Comparison of ENCODE assay signal across 8 mouse cellular contexts in genomic region chr10:82695956-82696355, GRCm38 (mm10). TPM values are rescaled to one million over a fixed set of nuclear protein-coding genes. Genes with fewer than 3 reads are reported as not detected.
DNase-seq lines count a peak whose midpoint lies in the region; ATAC-seq lines count a peak whose summit lies in the region.

TSS of gene Hcfc2 (plus strand) at chr10:82696160.

- H3K4me2 ChIP-seq in intestine, embryonic 15.5 days (replicated peaks), result no peak within 1 kb of the TSS
- no peak within 1 kb of the TSS for H3K4me2 ChIP-seq in midbrain, embryonic 11.5 days

- 0 out of 2 replicates have a peak, but pooled peaks cover 7% of the 10 kb centered on the region for H3K4me1 ChIP-seq in intestine, embryonic 15.5 days (replicated peaks)
- H3K4me1 ChIP-seq in midbrain, embryonic 11.5 days (ENCODE audit: control insufficient read depth, insufficient read depth, low read length), result peaks cover 7% of the 10 kb centered on the region

- no peaks in the 10 kb centered on the region for H3K9me3 ChIP-seq in intestine, embryonic 15.5 days
- H3K9me3 ChIP-seq in midbrain, embryonic 11.5 days (ENCODE audit: control insufficient read depth, low read length), result no peaks in the 10 kb centered on the region

- no peaks in the 10 kb centered on the region for H3K27me3 ChIP-seq in intestine, embryonic 15.5 days (replicated peaks)
- H3K27me3 ChIP-seq in midbrain, embryonic 11.5 days (ENCODE audit: control insufficient read depth, insufficient read depth, low read length), result no peaks in the 10 kb centered on the region

- no peak within 1 kb of the TSS for H3K9ac ChIP-seq in intestine, embryonic 15.5 days
- no peak within 1 kb of the TSS for H3K9ac ChIP-seq in midbrain, embryonic 11.5 days (ENCODE audit: low read length)

- 72% methylated on average over 5 of the region's 5 CpGs for WGBS in intestine, embryonic 15.5 days
- 86% methylated on average over 5 of the region's 5 CpGs for WGBS in midbrain, embryonic 11.5 days

- ATAC-seq in intestine, embryonic 15.5 days, result no peak
- no peak for ATAC-seq in midbrain, embryonic 11.5 days (ENCODE audit: low FRiP score)

- no peak for DNase-seq in frontal cortex, adult 2 months (ENCODE audit: extremely low spot score in 1 of 2, low spot score in 1 of 2)
- no peak for DNase-seq in frontal cortex, postnatal 36 days (ENCODE audit: low spot score in 2 of 2)
- no peak for DNase-seq in adrenal gland, postnatal 14 days
- no peak for DNase-seq in gastrocnemius, postnatal 25 days
- DNase-seq in midbrain, embryonic 11.5 days (ENCODE audit: low spot score, missing footprints), result no peak
- no peak for DNase-seq in right cerebral cortex, adult 2 months (ENCODE audit: low spot score in 2 of 2)
- no peak for DNase-seq in lung, postnatal 4 days

- H3K27ac ChIP-seq in intestine, embryonic 15.5 days, result no peak within 1 kb of the TSS
- no peak within 1 kb of the TSS for H3K27ac ChIP-seq in midbrain, embryonic 11.5 days (ENCODE audit: low read depth, low read length)

- no peak within 1 kb of the TSS for H3K4me3 ChIP-seq in intestine, embryonic 15.5 days (replicated peaks)
- no peak within 1 kb of the TSS for H3K4me3 ChIP-seq in midbrain, embryonic 11.5 days (ENCODE audit: low read depth, low read length)

- no peaks in the 10 kb centered on the region for H3K36me3 ChIP-seq in intestine, embryonic 15.5 days
- no peaks in the 10 kb centered on the region for H3K36me3 ChIP-seq in midbrain, embryonic 11.5 days (ENCODE audit: control insufficient read depth, insufficient read depth, low read length)

RNA-seq across cellular contexts. Expression of gene Hcfc2, which starts in this region (rescaled TPM):
- polyA plus RNA-seq in frontal cortex, adult 2 months (2012; rRNA removed), result 26.4 and 27.3 TPM in 2 replicates
- total RNA-seq in adrenal gland, postnatal 14 days (2021), result 30.5 and 37.3 TPM in 2 replicates
- 10 to 100 TPM; 20.9 to 24.5 TPM for total RNA-seq in gastrocnemius, postnatal 25 days (2021)
- 29.7 and 33.5 TPM in 2 replicates for polyA plus RNA-seq in intestine, embryonic 15.5 days (2015; fragmentation: Nextera tagmentation; extraction: Ambion mirVana)
- 34.4 and 35.2 TPM in 2 replicates for polyA plus RNA-seq in midbrain, embryonic 11.5 days (2014; fragmentation: Nextera tagmentation; extraction: Ambion mirVana)
